Mouse (Mus musculus): ENCODE measurements around the gene Arhgef3.
"Not testable (repeated sequence)": the region's sequence is repeated elsewhere in the genome, so short reads cannot be mapped to it uniquely, and the experiment has no call there.

Arhgef3 gene

GRCm38 (mm10) chr14:27234270-27234840 lies 119.7 kb downstream of the Arhgef3 start:
- no peak for DNase-seq

- DNase-seq = no peak
These were observed 121.3 kb downstream of the Arhgef3 start for GRCm38 (mm10) chr14:27235897-27236553.

DNA sequence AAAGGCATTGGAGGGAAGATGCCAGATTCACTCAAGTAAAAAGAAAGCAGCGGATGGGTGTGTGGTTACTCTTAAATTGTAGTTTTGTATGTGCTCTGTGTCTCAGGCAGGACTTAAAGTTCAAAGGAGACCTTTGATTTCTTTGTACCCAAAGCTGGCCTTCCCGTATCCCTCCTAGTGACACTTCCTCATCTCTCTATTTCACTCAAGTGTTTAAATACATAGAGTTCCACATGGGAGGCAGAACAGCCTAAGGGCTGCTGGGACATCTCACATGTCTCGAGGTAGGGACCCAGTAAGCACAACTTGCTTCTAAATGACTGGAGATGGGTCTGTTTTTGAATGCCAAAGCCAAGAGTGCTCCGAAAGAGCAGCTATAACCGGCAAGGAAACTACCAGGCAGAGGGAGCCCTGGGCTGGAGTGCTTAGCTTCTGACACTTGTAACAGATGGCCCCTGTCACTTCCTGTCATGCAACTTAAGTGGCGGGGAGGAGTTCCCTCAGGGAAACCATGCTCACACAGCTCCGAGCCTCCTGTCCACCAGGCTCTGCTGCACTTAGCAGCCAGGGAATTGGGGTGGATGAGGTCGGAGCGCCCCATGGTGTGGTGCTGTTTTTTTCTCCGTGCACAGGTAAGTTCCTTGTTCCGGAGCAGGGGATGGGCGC lies 123.0 kb downstream of the Arhgef3 start:
- peak; percentile 58 to 73 for DNase-seq

DNA sequence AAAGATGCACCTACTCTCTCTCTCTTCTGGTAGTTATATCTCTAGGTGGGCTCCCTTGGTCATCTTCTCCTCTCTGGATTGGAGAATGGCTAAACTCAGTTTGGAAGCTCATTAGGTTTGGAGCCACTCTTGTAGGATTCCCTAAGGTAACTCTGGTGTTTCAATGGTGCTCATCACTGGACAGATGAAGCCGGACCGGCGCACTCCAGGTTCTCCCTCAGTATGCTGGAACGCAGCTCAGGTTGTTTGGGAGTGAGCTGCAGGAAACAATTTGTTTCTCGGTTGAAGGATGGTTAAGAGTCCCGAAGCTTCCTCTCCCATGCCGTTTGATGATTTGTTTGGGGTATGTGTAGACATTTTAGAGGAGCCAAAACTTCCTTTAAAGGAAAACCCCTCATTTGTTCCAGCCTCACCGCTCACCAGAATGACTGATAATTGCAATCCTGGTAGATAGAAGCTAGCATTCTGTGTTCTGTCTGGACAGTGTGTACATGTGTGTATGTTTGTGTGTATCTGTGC lies 124.0 kb downstream of the Arhgef3 start:
- DNase-seq = no peak

GRCm38 (mm10) chr14:27239551-27240091 lies 124.9 kb downstream of the Arhgef3 start:
- DNase-seq = no peak

DNA sequence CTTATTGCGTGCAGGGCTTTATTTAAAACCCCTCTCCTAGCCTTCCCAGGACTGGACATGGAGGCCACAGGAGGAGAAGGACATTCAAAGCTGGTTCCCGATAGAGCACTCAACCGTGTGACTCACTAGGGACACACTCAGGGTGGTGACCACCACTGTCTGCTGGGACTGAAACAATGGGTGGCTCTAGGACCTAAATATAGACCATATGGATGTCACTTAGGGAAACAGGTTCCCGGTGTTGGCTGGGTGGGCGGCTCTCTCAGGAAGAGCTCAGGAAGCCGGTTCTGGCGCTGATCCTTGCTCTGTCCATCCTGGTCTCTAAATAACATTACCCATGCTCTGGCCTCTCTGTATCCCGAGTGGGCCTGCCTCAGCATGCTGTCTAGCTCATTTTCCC lies 127.6 kb downstream of the Arhgef3 start:
- no peak for DNase-seq

- no peak for DNase-seq
These were observed 128.1 kb downstream of the Arhgef3 start for GRCm38 (mm10) chr14:27242769-27243168.

GRCm38 (mm10) chr14:27243585-27243984 lies 128.9 kb downstream of the Arhgef3 start:
- DNase-seq = peak in 1 of 2 experiments; percentile 35

DNA sequence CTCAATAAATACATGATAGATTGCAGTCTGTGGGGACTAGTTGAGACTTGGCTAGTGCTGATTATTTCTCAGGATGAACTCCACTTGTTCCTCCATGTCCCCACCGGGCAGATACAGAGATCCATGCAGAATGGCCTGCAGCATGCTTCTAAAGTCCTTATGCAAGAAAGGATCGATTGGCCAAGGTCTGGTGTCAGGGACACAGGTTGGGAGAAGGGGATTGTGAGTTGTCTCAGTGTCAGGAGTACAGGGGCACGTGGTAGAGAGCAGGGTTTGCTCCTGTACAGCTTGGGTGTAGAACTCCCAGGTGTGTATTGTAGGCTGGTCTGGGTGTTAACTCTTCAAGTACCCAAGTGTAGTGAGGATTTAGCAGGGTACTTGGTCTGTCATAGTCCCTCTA lies 130.2 kb downstream of the Arhgef3 start:
- no peak for DNase-seq

GRCm38 (mm10) chr14:27246424-27246823 lies 131.7 kb downstream of the Arhgef3 start:
- DNase-seq = peak; percentile 33 to 52

- not testable (repeated sequence) for DNase-seq
These were observed 132.2 kb downstream of the Arhgef3 start for GRCm38 (mm10) chr14:27246948-27247347.

DNA sequence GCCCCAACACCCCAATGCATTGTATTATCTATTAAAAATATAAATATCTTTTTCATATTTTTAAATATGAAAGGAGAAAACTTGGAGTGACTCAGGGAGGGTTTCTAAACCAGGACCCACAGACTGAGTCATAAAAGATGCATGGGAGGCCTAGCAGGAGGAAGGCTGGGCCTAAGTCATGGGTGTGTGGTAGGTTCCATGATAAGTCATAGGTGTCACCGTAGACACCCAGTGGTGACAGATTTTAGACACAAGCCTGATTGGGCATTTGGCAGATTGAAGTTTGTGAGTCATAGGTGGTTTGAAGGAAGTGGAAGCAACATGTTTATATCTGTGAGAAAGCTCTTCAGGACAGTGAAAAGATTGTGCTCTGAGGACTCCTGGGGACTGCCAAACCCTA lies 134.4 kb downstream of the Arhgef3 start:
- no peak for DNase-seq

DNA sequence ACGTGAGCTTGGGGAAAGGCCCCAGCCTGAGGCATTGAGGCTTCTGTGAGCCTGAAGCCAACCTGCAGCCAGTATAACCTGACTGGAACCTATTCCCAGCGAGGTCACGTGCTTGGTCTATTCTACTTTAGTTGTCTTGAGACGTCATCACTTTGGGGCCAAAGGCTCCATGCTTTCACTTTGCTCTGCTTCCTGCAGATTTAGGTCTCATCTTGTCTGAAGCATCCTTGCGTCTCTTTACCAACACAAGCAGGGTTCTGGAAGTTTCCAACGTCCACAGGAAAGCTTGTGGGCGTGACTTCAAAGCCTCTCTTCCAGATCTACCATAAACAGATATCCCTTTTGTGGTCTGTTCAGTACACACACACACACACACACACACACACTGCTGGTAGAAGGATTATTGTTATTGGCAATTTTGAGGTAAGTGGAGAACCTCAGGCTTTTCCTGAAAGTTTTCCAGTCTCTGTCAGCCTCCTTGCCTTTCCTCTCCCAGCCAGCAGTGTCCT lies 135.6 kb downstream of the Arhgef3 start:
- no peak for DNase-seq

- DNase-seq = no peak
These were observed 138.7 kb downstream of the Arhgef3 start for GRCm38 (mm10) chr14:27253391-27253790.

DNA sequence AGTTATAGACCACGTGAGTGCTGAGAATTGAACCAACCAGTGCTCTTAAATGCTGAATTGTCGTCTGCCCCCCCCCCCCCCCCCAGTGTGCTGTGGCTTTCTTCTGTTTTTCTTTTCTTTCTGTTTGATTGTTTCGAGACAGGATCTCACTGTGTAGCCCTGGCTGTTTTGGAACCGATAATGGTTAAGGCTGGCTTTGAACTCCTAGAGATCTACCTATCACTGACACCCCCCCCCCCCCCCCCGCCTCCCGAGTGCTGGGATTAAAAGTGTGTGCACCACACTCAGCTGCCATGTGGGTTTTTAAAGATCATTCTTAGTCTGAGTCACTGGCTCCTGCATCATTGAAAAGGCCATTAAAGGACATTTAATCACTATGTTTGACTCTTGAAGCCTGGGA lies 147.7 kb downstream of the Arhgef3 start:
- no peak for DNase-seq

- no peak for DNase-seq
These were observed 151.9 kb downstream of the Arhgef3 start for GRCm38 (mm10) chr14:27266601-27267000.

- DNase-seq = no peak
These were observed 153.4 kb downstream of the Arhgef3 start for GRCm38 (mm10) chr14:27268137-27268536.

- DNase-seq = peak; percentile 47 to 52
These were observed 154.4 kb downstream of the Arhgef3 start for GRCm38 (mm10) chr14:27268986-27269700.

- peak; percentile 77 to 81 for DNase-seq
These were observed 155.1 kb downstream of the Arhgef3 start for GRCm38 (mm10) chr14:27269836-27270235.

DNA sequence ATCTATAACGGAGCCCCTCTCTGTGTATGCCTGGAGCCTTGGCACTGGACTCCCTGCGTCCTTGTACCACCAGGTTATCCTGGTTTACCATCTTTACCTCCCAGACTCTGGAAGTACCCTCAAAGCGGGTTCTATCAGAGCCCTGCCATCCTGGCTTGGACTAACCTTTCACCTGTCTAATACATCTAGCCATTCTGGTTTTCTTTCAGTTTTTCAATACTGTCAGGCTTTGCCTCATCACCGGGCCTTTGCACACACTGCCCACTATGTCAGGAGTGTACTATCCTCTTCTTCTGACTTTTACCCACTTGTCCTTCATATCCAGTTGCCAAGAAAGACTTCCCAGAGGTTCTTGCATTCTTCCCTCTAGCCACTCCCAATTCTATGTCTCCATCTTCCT lies 155.8 kb downstream of the Arhgef3 start:
- DNase-seq = no peak

- peak; percentile 34 to 38 for DNase-seq
These were observed 156.8 kb downstream of the Arhgef3 start for GRCm38 (mm10) chr14:27271371-27272071.

All from cerebellum, postnatal 10 days (tissue).